Mouse (Mus musculus) neural tube, embryonic 15.5 days (tissue): ENCODE results near the gene Scarb2. TPM values are rescaled to one million over a fixed set of nuclear protein-coding genes. Genes with fewer than 3 reads are reported as not detected.

Source experiments
- ATAC-seq: fragments of 200-750 bp; cut with Nextera tagmentation; 2 replicates; pipeline ENCODE4 v1.8.0; 2017; ENCODE audit warnings: mild to moderate bottlenecking, moderate TSS enrichment, moderate library complexity; ENCODE audit not compliant: low FRiP score
- H3K27ac ChIP-seq: fragments of 300-500 bp; sonication (generic); replicated peaks from 2 replicates; pipeline ENCODE4 v1.5.1; 2015; ENCODE audit warnings: mild to moderate bottlenecking, inconsistent platforms
- H3K27me3 ChIP-seq: fragments of 300-500 bp; sonication (generic); replicated peaks from 2 replicates; pipeline ENCODE4 v1.6.1; 2015; ENCODE audit warnings: inconsistent platforms
- H3K36me3 ChIP-seq: fragments of 300-500 bp; sonication (generic); 2 replicates; pipeline ENCODE4 v1.6.1; 2015; ENCODE audit warnings: inconsistent platforms
- H3K4me1 ChIP-seq: fragments of 300-500 bp; sonication (generic); 2 replicates; pipeline ENCODE4 v1.6.1; 2015; ENCODE audit warnings: inconsistent platforms
- H3K4me2 ChIP-seq: fragments of 300-500 bp; sonication (generic); 2 replicates; pipeline ENCODE4 v1.6.1; 2015; ENCODE audit warnings: inconsistent platforms, mild to moderate bottlenecking, moderate library complexity
- H3K4me3 ChIP-seq: fragments of 300-500 bp; sonication (generic); replicated peaks from 2 replicates; pipeline ENCODE4 v1.5.1; 2015; ENCODE audit warnings: mild to moderate bottlenecking, inconsistent platforms
- H3K9ac ChIP-seq: fragments of 300-500 bp; sonication (generic); replicated peaks from 2 replicates; pipeline ENCODE4 v1.6.1; 2015; ENCODE audit warnings: mild to moderate bottlenecking, inconsistent platforms
- H3K9me3 ChIP-seq: fragments of 300-500 bp; sonication (generic); replicated peaks from 2 replicates; pipeline ENCODE4 v1.6.1; 2016; ENCODE audit warnings: inconsistent platforms
- WGBS: fragments of 180-500 bp; shearing (Covaris S2); methylation state at CpG from one replicate; pipeline ENCODE4 v1.1.7; 2015; ENCODE audit warnings: mixed read lengths; 5-methylcytosine and 5-hydroxymethylcytosine counted together
- polyA plus RNA-seq: library from polyadenylated mRNA; unstranded; fragments of >200 nt; fragmentation: Nextera tagmentation; extraction: Ambion mirVana; gene quantifications from 2 replicates; pipeline ENCODE4 v1.2.1, GENCODE M21; 2015

The Scarb2 gene
- polyA plus RNA-seq, 1 experiment from 2014 or later: 21.3 TPM

GRCm38 (mm10) chr5:92506301-92506729 is 318 bp downstream of the Scarb2 start:
- peaks cover 29% of the 10 kb centered on the region for H3K4me1 ChIP-seq
- H3K4me2 ChIP-seq: peak overlapping the region; percentile 67
- peak overlapping the region; percentile 79 for H3K4me3 ChIP-seq
- H3K27ac ChIP-seq: peak overlapping the region; percentile 96
- no peaks in the 10 kb centered on the region for H3K27me3 ChIP-seq
- H3K9ac ChIP-seq: peak overlapping the region; percentile 97
- 0 out of 2 replicates have a peak, but pooled peaks have one; percentile 0 for ATAC-seq
- no peaks in the 10 kb centered on the region for H3K9me3 ChIP-seq
- WGBS: 32% methylated on average over 4 of the region's 4 CpGs
- no peaks in the 10 kb centered on the region for H3K36me3 ChIP-seq

GRCm38 (mm10) chr5:92505402-92505865 is 1.2 kb downstream of the Scarb2 start:
- H3K9ac ChIP-seq: peak overlapping the region; percentile 97
- no peaks in the 10 kb centered on the region for H3K27me3 ChIP-seq
- H3K4me1 ChIP-seq: peaks cover 32% of the 10 kb centered on the region
- ATAC-seq: peak; percentile 95
- peak overlapping the region; percentile 96 for H3K27ac ChIP-seq
- peak overlapping the region; percentile 79 for H3K4me3 ChIP-seq
- under 1% methylated on average over 47 of the region's 48 CpGs for WGBS
- no peaks in the 10 kb centered on the region for H3K36me3 ChIP-seq
- no peaks in the 10 kb centered on the region for H3K9me3 ChIP-seq
- H3K4me2 ChIP-seq: peak overlapping the region; percentile 67

GRCm38 (mm10) chr5:92504676-92505400 is 1.8 kb downstream of the Scarb2 start:
- peak overlapping the region; percentile 67 for H3K4me2 ChIP-seq
- peak overlapping the region; percentile 96 for H3K27ac ChIP-seq
- under 1% methylated on average over 35 of the region's 35 CpGs for WGBS
- no peaks in the 10 kb centered on the region for H3K9me3 ChIP-seq
- no peaks in the 10 kb centered on the region for H3K27me3 ChIP-seq
- H3K9ac ChIP-seq: peak overlapping the region; percentile 97
- H3K4me1 ChIP-seq: peaks cover 36% of the 10 kb centered on the region
- peak; percentile 83 for ATAC-seq
- no peaks in the 10 kb centered on the region for H3K36me3 ChIP-seq
- peak overlapping the region; percentile 79 for H3K4me3 ChIP-seq

GRCm38 (mm10) chr5:92503856-92504618 is 2.6 kb downstream of the Scarb2 start:
- Histone ChIP-seq H3K9me3 (no peaks in the 10 kb centered on the region), H3K4me2 (peak overlapping the region; percentile 67), H3K9ac (peak overlapping the region; percentile 97), H3K27me3 (no peaks in the 10 kb centered on the region), H3K4me1 (peaks cover 43% of the 10 kb centered on the region), H3K36me3 (no peaks in the 10 kb centered on the region), H3K27ac (peak overlapping the region; percentile 96), H3K4me3 (peak overlapping the region; percentile 79)
- ATAC-seq: no peak
- 19% methylated on average over 7 of the region's 7 CpGs for WGBS

- WGBS: 70% methylated on average over 9 of the region's 9 CpGs
- Histone ChIP-seq H3K4me2 (peak overlapping the region; percentile 67), H3K36me3 (no peaks in the 10 kb centered on the region), H3K9me3 (no peaks in the 10 kb centered on the region), H3K27ac (no peak overlapping the region), H3K27me3 (no peaks in the 10 kb centered on the region), H3K4me3 (peak overlapping the region; percentile 79), H3K4me1 (peaks cover 48% of the 10 kb centered on the region), H3K9ac (peak overlapping the region; percentile 97)
- ATAC-seq: no peak
Observed at GRCm38 (mm10) chr5:92503356-92503847, 3.2 kb downstream of the Scarb2 start.

GRCm38 (mm10) chr5:92499378-92499777 is 7.3 kb downstream of the Scarb2 start:
- Histone ChIP-seq H3K4me1 (peaks cover 56% of the 10 kb centered on the region), H3K27me3 (no peaks in the 10 kb centered on the region), H3K4me3 (no peak overlapping the region), H3K36me3 (no peaks in the 10 kb centered on the region), H3K9me3 (no peaks in the 10 kb centered on the region), H3K4me2 (no peak overlapping the region), H3K9ac (no peak overlapping the region), H3K27ac (no peak overlapping the region)
- no peak for ATAC-seq
- WGBS: 48% methylated on average over 3 of the region's 3 CpGs

GRCm38 (mm10) chr5:92498661-92499060 is 8.0 kb downstream of the Scarb2 start:
- 13% methylated on average over 5 of the region's 5 CpGs for WGBS
- Histone ChIP-seq H3K4me2 (no peak overlapping the region), H3K27ac (no peak overlapping the region), H3K9ac (no peak overlapping the region), H3K36me3 (no peaks in the 10 kb centered on the region), H3K9me3 (no peaks in the 10 kb centered on the region), H3K4me3 (no peak overlapping the region), H3K4me1 (peaks cover 53% of the 10 kb centered on the region), H3K27me3 (no peaks in the 10 kb centered on the region)
- ATAC-seq: 0 out of 2 replicates have a peak, but pooled peaks have one; percentile 21

- no peak overlapping the region for H3K4me2 ChIP-seq
- H3K9ac ChIP-seq: no peak overlapping the region
- H3K4me3 ChIP-seq: no peak overlapping the region
- H3K27ac ChIP-seq: no peak overlapping the region
- 84% methylated on average over 3 of the region's 3 CpGs for WGBS
- H3K4me1 ChIP-seq: peaks cover 51% of the 10 kb centered on the region
- no peaks in the 10 kb centered on the region for H3K36me3 ChIP-seq
- no peaks in the 10 kb centered on the region for H3K27me3 ChIP-seq
- H3K9me3 ChIP-seq: no peaks in the 10 kb centered on the region
- ATAC-seq: no peak
Observed at GRCm38 (mm10) chr5:92498225-92498624, 8.4 kb downstream of the Scarb2 start.

- ATAC-seq: no peak
- Histone ChIP-seq H3K27me3 (no peaks in the 10 kb centered on the region), H3K4me3 (no peak overlapping the region), H3K4me1 (peaks cover 44% of the 10 kb centered on the region), H3K27ac (no peak overlapping the region), H3K9me3 (no peaks in the 10 kb centered on the region), H3K36me3 (no peaks in the 10 kb centered on the region), H3K9ac (no peak overlapping the region), H3K4me2 (no peak overlapping the region)
- 88% methylated on average over 7 of the region's 7 CpGs for WGBS
Observed at GRCm38 (mm10) chr5:92495771-92496409, 10.7 kb downstream of the Scarb2 start.

GRCm38 (mm10) chr5:92495291-92495690 is 11.3 kb downstream of the Scarb2 start:
- no peak for ATAC-seq
- Histone ChIP-seq H3K4me2 (no peak overlapping the region), H3K36me3 (no peaks in the 10 kb centered on the region), H3K27me3 (no peaks in the 10 kb centered on the region), H3K9me3 (no peaks in the 10 kb centered on the region), H3K27ac (no peak overlapping the region), H3K4me3 (no peak overlapping the region), H3K9ac (no peak overlapping the region), H3K4me1 (peaks cover 42% of the 10 kb centered on the region)
- WGBS: 57% methylated on average over 4 of the region's 4 CpGs

- Histone ChIP-seq H3K27ac (no peak overlapping the region), H3K36me3 (no peaks in the 10 kb centered on the region), H3K9me3 (no peaks in the 10 kb centered on the region), H3K4me1 (peaks cover 40% of the 10 kb centered on the region), H3K9ac (no peak overlapping the region), H3K4me2 (no peak overlapping the region), H3K4me3 (no peak overlapping the region), H3K27me3 (no peaks in the 10 kb centered on the region)
- no peak for ATAC-seq
- WGBS: 59% methylated on average over 7 of the region's 7 CpGs
Observed at GRCm38 (mm10) chr5:92493423-92493822, 13.2 kb downstream of the Scarb2 start.
